Mouse (Mus musculus) splenic B cell, adult 2 months (primary cell): ENCODE data around the gene Kdm5a.

Source experiments
- DNase-seq: peaks from one replicate; pipeline ENCODE4 v3.0.0-alpha.2; 2011; ENCODE audit warnings: low read depth, low spot score
- H3K27me3 ChIP-seq: 2 replicates; pipeline ENCODE4 v1.6.1; 2012; ENCODE audit warnings: mild to moderate bottlenecking, low read length, moderate library complexity, mixed read lengths; ENCODE audit not compliant: control insufficient read depth, poor library complexity, insufficient read depth, severe bottlenecking
- H3K36me3 ChIP-seq: 2 replicates; pipeline ENCODE4 v1.6.1; 2012; ENCODE audit warnings: mild to moderate bottlenecking, low read length, moderate library complexity, mixed read lengths; ENCODE audit not compliant: control insufficient read depth, poor library complexity, insufficient read depth, severe bottlenecking

The Kdm5a gene

GRCm38 (mm10) chr6:120472455-120473140 is 108.7 kb downstream of the Kdm5a start:
- no peak for DNase-seq
- Histone ChIP-seq H3K36me3 (peaks cover 6% of the 10 kb centered on the region), H3K27me3 (no peaks in the 10 kb centered on the region)

GRCm38 (mm10) chr6:120473427-120473826 is 109.5 kb downstream of the Kdm5a start:
- peak; percentile 58 for DNase-seq
- no peaks in the 10 kb centered on the region for H3K27me3 ChIP-seq
- peaks cover 9% of the 10 kb centered on the region for H3K36me3 ChIP-seq

DNA sequence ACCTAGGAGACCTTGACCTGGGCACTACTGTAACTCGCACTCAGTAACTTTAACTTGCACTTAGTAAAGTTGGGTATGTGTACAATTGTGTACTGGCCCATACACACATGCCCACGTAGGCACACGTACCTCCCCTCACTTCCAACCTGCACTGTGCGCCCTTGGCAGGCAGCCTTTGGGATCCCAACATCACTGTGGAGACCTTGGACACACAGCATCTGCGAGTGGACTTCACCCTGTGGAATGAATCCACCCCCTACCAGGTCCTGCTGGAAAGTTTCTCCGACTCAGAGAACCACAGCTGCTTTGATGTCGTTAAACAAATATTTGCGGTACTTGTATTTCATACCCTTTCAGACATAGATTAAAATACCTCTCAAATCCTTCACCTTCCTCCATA is 111.4 kb downstream of the Kdm5a start:
- DNase-seq = no peak
- no peaks in the 10 kb centered on the region for H3K27me3 ChIP-seq
- peaks cover 19% of the 10 kb centered on the region for H3K36me3 ChIP-seq

DNA sequence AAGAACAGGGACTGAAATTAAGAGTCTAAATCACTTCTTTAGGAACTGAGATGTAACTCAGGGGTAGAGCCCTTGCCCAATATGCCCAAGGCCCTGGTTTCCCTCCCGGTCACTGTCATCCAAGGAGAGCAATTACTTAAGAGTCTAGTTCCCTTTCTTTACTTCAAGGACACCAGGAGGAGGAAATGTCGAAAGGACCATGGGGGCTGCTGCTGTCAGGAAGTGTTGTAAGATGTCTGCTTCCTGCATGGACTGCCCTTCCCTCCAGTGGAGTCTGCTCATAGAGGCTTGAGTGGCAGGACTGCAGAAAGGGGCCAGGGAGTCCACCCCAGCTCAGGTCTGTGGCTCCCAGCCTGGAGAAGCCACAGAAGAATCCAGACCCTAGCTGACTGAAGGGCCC is 115.4 kb downstream of the Kdm5a start:
- no peak for DNase-seq
- Histone ChIP-seq H3K36me3 (peaks cover 32% of the 10 kb centered on the region), H3K27me3 (no peaks in the 10 kb centered on the region)

DNA sequence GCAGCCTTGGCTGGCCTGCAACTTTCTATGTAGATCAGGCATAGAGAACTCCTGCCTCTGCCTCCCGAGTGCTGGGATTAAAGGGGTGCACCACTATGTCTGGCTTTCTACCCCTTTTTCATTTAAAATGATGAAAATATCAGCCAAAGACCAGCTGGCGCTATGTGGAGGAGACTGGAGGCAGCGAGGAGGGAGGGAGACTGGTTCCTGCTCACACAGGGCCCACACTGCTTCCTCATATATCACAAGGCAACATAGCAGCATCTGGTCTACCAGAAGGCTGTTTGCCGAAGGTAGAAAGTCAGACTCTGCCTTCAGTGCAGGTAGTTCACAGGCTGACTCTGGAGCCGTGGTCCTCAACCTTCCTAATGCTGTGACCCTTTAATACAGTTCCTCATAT is 116.4 kb downstream of the Kdm5a start:
- H3K36me3 ChIP-seq = peaks cover 30% of the 10 kb centered on the region
- no peaks in the 10 kb centered on the region for H3K27me3 ChIP-seq
- no peak for DNase-seq

DNA sequence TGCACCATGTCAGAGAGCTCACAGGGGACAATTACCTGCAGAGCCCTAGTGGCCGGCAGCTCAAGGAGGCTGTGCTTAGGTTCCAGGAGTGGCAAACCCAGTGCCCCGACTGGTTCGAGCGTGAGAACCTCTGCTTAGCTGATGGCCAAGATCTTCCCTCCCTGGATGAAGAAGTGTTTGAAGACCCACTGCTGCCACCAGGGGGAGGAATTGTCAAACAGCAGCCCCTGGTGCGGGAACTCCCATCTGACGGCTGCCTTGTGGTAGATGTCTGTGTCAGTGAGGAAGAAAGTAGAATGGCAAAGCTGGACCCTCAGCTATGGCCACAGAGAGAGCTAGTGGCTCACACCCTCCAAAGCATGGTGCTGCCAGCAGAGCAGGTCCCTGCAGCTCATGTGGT is 117.6 kb downstream of the Kdm5a start:
- DNase-seq = peak; percentile 72
- H3K36me3 ChIP-seq = peaks cover 26% of the 10 kb centered on the region
- H3K27me3 ChIP-seq = no peaks in the 10 kb centered on the region

- no peak for DNase-seq
- Histone ChIP-seq H3K36me3 (peaks cover 26% of the 10 kb centered on the region), H3K27me3 (no peaks in the 10 kb centered on the region)
Observed at GRCm38 (mm10) chr6:120482021-120482420, 118.1 kb downstream of the Kdm5a start.

GRCm38 (mm10) chr6:120482756-120483155 is 118.8 kb downstream of the Kdm5a start:
- Histone ChIP-seq H3K27me3 (no peaks in the 10 kb centered on the region), H3K36me3 (peaks cover 26% of the 10 kb centered on the region)
- DNase-seq = no peak

DNA sequence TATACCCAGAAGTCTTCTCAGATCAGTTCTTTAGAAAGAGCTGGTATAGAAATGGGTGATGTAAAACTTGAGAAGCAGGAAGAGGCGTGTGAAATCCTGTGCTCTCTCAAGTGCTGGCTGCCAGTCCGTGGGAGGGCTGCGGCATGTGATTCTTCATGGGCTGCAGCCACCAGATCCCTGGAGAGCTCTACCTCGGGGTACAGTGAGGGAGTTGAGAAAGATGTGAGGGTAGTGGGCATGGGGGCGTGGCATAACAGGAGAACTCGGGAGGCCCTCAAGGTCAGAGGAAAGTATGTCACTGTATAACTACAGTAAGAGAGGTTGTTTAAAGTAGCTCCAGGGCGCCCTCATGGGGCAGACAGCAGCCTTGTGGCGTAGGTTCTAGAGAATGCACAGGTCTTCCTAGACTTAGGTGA is 119.3 kb downstream of the Kdm5a start:
- peak; percentile 77 for DNase-seq
- Histone ChIP-seq H3K36me3 (peaks cover 26% of the 10 kb centered on the region), H3K27me3 (no peaks in the 10 kb centered on the region)

DNA sequence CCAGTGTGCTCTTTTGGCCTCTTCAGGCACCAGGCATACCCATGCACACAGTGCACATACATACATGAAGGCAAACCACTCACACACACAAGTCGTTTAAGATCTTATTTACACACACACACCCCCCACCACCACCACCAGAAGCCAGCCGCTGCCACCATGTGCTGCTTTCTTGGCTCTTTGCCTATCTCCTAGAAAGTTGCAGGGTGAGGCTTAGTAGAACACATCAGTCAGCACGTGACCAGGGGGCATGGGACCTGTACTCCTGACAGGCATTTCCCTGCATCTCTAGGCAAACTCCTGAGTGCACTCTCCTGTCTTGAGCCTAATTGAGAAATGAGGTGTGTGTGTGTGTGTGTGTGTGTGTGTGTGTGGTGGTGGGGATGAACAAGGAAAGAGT is 121.1 kb downstream of the Kdm5a start:
- DNase-seq = no peak
- H3K36me3 ChIP-seq = peaks cover 14% of the 10 kb centered on the region
- no peaks in the 10 kb centered on the region for H3K27me3 ChIP-seq

GRCm38 (mm10) chr6:120486051-120486510 is 122.2 kb downstream of the Kdm5a start:
- H3K27me3 ChIP-seq = no peaks in the 10 kb centered on the region
- peaks cover 11% of the 10 kb centered on the region for H3K36me3 ChIP-seq
- peak; percentile 30 for DNase-seq

DNA sequence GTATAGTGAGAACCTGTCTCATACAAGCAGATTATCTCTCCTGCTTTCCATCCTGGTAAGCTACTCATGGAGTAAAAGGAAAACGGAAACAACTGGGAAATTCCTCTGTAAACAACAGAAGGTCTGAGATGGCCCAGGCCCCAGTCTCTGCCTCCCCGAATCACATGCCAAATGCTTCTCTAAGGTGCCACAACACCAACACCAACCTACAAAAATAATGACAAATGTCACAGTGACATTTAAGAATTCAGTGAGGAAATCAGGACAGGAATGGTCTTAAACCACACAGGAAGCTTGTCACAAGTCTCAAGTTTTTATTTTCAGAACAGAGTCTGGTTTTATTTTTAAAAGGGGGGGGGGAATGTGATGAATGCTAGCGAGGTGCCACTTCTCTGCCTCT is 124.7 kb downstream of the Kdm5a start:
- H3K36me3 ChIP-seq = no peaks in the 10 kb centered on the region
- H3K27me3 ChIP-seq = no peaks in the 10 kb centered on the region; the same call in 1 of the 2 replicates
- no peak for DNase-seq

DNA sequence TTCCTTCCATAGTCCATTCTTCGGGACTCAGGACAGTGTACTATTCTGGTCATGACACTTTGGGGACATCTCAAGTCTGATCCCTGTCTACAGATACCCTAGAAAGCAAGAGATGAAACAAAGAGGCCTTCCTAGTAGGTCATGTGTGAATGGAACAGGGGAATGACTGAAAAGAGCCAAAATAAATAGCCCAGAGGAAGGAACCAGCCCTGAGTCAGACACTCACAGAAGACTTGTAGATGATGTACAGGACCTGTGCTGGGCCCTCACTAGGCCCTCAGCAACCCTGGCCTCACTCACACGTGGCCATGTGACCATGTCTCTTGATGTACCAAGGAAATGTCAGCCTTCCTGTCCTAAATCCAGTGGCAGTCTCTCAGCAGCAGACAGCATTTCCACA is 125.5 kb downstream of the Kdm5a start:
- DNase-seq = no peak
- H3K27me3 ChIP-seq = no peaks in the 10 kb centered on the region; the same call in 1 of the 2 replicates
- H3K36me3 ChIP-seq = no peaks in the 10 kb centered on the region

DNA sequence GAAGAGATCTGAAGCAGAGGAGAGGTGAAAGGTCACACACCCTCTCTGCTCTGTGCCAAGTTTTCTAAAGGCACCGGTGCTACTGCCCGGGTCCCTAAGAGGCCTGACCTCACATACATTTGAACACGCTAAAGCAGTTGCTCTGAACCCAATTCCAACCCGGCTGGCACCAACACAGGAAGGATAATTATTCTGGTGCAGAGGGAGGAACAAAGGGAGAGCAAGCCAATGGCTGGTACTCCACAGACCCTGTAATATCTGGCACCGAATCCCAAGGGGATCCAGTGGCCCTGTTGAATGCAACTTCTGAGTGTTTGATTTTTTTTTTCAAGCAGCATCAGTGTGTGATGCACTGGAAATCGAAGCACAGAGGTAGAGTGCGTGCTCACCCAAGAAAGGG is 127.1 kb downstream of the Kdm5a start:
- Histone ChIP-seq H3K36me3 (no peaks in the 10 kb centered on the region), H3K27me3 (no peaks in the 10 kb centered on the region; the same call in 1 of the 2 replicates)
- DNase-seq = no peak

DNA sequence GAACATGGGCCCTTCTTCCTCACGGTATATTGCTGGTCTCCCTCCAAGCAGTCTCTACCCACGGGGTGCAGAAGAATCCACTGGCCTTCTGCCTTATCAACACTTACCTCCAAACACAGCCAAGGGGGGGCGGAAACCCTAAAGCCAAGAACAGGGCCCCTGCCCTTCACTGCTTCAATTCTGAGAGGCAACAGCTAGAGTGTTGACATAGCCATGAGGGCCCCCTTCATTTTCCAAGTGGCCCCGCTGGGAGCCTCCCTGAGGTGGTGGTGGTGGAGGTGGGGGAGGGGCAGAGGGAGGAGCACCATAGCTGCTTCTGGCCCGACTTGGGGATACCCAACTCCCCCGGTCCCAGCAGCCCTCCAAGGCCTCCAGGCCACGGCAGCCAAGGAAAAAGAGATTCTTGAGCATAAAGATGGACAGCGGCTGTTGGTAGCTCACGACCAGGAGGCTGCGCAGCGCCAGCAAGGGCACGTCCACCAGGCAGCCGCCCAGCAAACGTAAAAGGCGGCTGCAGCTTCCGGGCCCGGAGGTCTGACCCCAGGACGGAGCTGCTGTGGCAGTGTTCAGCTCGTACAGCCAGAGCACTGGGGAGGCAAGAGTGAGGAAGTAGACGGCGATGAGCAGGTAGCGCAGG is 128.1 kb downstream of the Kdm5a start:
- Histone ChIP-seq H3K27me3 (no peaks in the 10 kb centered on the region; the same call in 1 of the 2 replicates), H3K36me3 (no peaks in the 10 kb centered on the region)
- DNase-seq = no peak
